Mouse (Mus musculus) intestine, postnatal 0 days (tissue): ENCODE measurements around the gene Gm42791. TPM values are rescaled to one million over a fixed set of nuclear protein-coding genes. Genes with fewer than 3 reads are reported as not detected.

ENCODE experiments used
- ATAC-seq: fragments of 200-750 bp; cut with Nextera tagmentation; 2 replicates; pipeline ENCODE4 v1.8.0; 2017; ENCODE audit warnings: mild to moderate bottlenecking, moderate TSS enrichment, moderate library complexity
- H3K27ac ChIP-seq: fragments of 300-500 bp; sonication (generic); 2 replicates; pipeline ENCODE4 v1.5.1; 2014; ENCODE audit warnings: mild to moderate bottlenecking, low read depth, low read length, moderate library complexity
- H3K27me3 ChIP-seq: fragments of 300-500 bp; sonication (generic); replicated peaks from 2 replicates; pipeline ENCODE4 v1.6.1; 2014; ENCODE audit warnings: low read length, mixed read lengths; ENCODE audit not compliant: control insufficient read depth, insufficient read depth
- H3K36me3 ChIP-seq: fragments of 300-500 bp; sonication (generic); 2 replicates; pipeline ENCODE4 v1.6.1; 2014; ENCODE audit warnings: mild to moderate bottlenecking, moderate library complexity; ENCODE audit not compliant: control insufficient read depth, insufficient read depth
- H3K4me1 ChIP-seq: fragments of 300-500 bp; sonication (generic); replicated peaks from 2 replicates; pipeline ENCODE4 v1.6.1; 2014; ENCODE audit warnings: antibody characterized with exemption, low read length, mixed read lengths; ENCODE audit not compliant: control insufficient read depth, insufficient read depth
- H3K4me2 ChIP-seq: fragments of 300-500 bp; sonication (generic); replicated peaks from 2 replicates; pipeline ENCODE4 v1.6.1; 2014; ENCODE audit warnings: low read depth, mild to moderate bottlenecking, moderate library complexity
- H3K4me3 ChIP-seq: fragments of 300-500 bp; sonication (generic); 2 replicates; pipeline ENCODE4 v1.5.1; 2014; ENCODE audit warnings: low read depth, low read length
- H3K9ac ChIP-seq: fragments of 300-500 bp; sonication (generic); 2 replicates; pipeline ENCODE4 v1.6.1; 2014; ENCODE audit warnings: mild to moderate bottlenecking, low read depth, low read length
- H3K9me3 ChIP-seq: fragments of 300-500 bp; sonication (generic); 2 replicates; pipeline ENCODE4 v1.6.1; 2016; ENCODE audit warnings: mixed run types; ENCODE audit not compliant: control insufficient read depth
- CTCF ChIP-seq: sonication (generic); IDR thresholded peaks from 2 replicates; pipeline ENCODE4 v1.5.1; 2016; ENCODE audit warnings: low read depth, mild to moderate bottlenecking, control low read depth, antibody characterized with exemption, moderate library complexity
- WGBS: fragments of 180-500 bp; shearing (Covaris S2); extraction: QIAGEN DNeasy Blood & Tissue Kit; methylation state at CpG from one replicate; pipeline ENCODE4 v1.1.7; 2014; 5-methylcytosine and 5-hydroxymethylcytosine counted together
- polyA plus RNA-seq: library from polyadenylated mRNA; unstranded; fragments of >200 nt; fragmentation: Nextera tagmentation; extraction: Ambion mirVana; gene quantifications from 2 replicates; pipeline ENCODE4 v1.2.1, GENCODE M21; 2015

Gene Gm42791
- polyA plus RNA-seq, 1 experiment from 2014 or later, result not detected

DNA sequence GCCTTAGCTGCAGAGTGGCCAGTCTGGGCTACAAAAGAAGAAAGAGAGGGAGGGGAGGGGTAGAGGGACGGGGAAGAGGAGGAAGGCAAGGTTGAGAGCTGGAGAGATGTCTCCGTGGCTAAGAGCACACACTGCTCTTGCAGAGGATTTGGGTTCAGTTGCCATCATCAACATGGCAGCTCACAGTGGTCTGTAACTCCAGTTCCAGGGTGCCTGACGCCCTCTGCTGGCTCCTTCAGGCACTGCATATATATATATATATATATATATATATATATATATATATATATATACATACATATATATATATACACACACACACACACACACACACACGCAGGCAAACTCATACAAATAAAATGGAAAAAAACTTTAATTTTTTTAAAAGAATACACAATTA, 47.5 kb downstream of the Gm42791 start:
- 69% methylated on average over 4 of the region's 4 CpGs for WGBS
- H3K4me2 ChIP-seq, result no peak overlapping the region
- no peak overlapping the region for H3K4me3 ChIP-seq
- H3K36me3 ChIP-seq, result no peaks in the 10 kb centered on the region
- ATAC-seq, result no peak
- H3K9me3 ChIP-seq, result no peaks in the 10 kb centered on the region
- H3K4me1 ChIP-seq, result no peaks in the 10 kb centered on the region
- peak; percentile 32 for TF ChIP-seq CTCF
- H3K27me3 ChIP-seq, result no peaks in the 10 kb centered on the region
- H3K9ac ChIP-seq, result no peak overlapping the region
- H3K27ac ChIP-seq, result no peak overlapping the region

DNA sequence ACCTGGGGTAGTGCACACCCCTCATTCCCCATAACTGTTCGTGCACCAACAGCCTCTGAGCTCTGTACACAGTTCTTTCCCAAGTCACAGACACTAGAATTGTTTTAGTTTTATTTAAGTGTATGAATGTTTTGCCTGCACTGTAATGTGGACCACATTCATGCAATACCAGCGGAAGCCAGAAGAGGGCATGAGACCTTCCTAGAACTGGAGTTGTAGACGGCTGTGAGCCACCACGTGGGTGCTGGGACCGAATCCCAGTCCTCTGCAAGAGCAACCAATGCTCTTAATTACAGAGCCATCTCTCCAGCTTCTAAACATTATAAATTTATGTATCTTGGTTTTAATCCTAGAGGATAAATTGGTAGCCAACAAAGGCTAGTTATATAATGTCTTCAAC, 48.2 kb downstream of the Gm42791 start:
- Histone ChIP-seq H3K27ac (no peak overlapping the region), H3K27me3 (no peaks in the 10 kb centered on the region), H3K4me3 (no peak overlapping the region), H3K4me2 (no peak overlapping the region), H3K9me3 (no peaks in the 10 kb centered on the region), H3K4me1 (no peaks in the 10 kb centered on the region), H3K36me3 (no peaks in the 10 kb centered on the region), H3K9ac (no peak overlapping the region)
- 75% methylated on average over 5 of the region's 5 CpGs for WGBS
- TF ChIP-seq CTCF, result peak; percentile 60
- ATAC-seq, result no peak

DNA sequence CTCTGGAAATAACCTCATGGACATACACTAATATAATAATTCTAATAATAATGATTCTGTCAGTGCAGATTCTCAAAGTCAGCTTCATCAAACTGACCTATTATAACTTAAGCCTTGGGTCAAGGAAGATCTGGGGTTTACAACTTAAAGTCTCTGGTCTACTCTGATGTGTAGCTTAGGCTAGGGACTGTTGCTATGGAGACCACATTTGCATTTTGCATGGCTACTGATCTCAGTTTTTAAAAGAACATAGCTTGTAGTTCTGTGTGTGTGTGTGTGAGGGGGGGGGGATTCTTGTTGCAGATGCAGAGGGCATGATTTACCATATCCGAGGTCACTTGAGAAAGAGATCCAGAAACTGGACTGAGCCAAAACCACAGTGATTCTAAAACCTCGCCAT, 49.2 kb downstream of the Gm42791 start:
- Histone ChIP-seq H3K9ac (no peak overlapping the region), H3K4me2 (no peak overlapping the region), H3K27ac (no peak overlapping the region), H3K27me3 (no peaks in the 10 kb centered on the region), H3K9me3 (no peaks in the 10 kb centered on the region), H3K4me1 (no peaks in the 10 kb centered on the region), H3K36me3 (no peaks in the 10 kb centered on the region), H3K4me3 (no peak overlapping the region)
- no peak for ATAC-seq
- WGBS, result 67% methylated on average over 2 of the region's 2 CpGs
- TF ChIP-seq CTCF, result no peak

DNA sequence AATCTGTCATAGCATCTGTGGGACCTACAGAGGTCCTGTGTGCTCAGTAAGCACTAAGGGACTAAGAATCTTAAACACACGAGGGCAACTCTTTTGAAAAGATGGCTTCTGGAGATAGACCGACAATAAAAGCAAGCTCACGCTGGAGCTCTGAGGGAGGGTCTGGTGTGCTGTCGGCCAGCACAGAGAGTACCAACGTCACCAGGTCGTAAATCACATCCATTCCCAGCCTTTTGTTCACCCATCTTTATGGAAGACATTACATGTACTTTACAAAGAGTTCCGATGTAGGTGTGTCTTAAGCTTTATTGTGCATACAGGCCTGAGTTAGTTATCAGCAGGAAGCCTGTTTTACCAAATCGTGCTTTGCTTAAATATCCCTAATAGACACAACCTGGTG, 50.9 kb downstream of the Gm42791 start:
- ATAC-seq, result no peak
- 24% methylated on average over 8 of the region's 8 CpGs for WGBS
- H3K4me3 ChIP-seq, result no peak overlapping the region
- no peaks in the 10 kb centered on the region for H3K4me1 ChIP-seq
- 0 out of 2 replicates have a peak overlapping the region, but pooled peaks have one; percentile 9 for H3K4me2 ChIP-seq
- H3K9ac ChIP-seq, result no peak overlapping the region
- TF ChIP-seq CTCF, result no peak
- no peak overlapping the region for H3K27ac ChIP-seq
- no peaks in the 10 kb centered on the region for H3K36me3 ChIP-seq
- H3K27me3 ChIP-seq, result no peaks in the 10 kb centered on the region
- H3K9me3 ChIP-seq, result no peaks in the 10 kb centered on the region

GRCm38 (mm10) chr5:148943444-148943843, 51.5 kb downstream of the Gm42791 start:
- TF ChIP-seq CTCF, result no peak
- Histone ChIP-seq H3K4me2 (no peak overlapping the region), H3K27ac (no peak overlapping the region), H3K36me3 (no peaks in the 10 kb centered on the region), H3K4me1 (no peaks in the 10 kb centered on the region), H3K4me3 (no peak overlapping the region), H3K9ac (no peak overlapping the region), H3K9me3 (no peaks in the 10 kb centered on the region), H3K27me3 (no peaks in the 10 kb centered on the region)
- no peak for ATAC-seq
- 77% methylated on average over 10 of the region's 10 CpGs for WGBS

GRCm38 (mm10) chr5:148942957-148943356, 52.0 kb downstream of the Gm42791 start:
- Histone ChIP-seq H3K36me3 (no peaks in the 10 kb centered on the region), H3K9ac (no peak overlapping the region), H3K27ac (no peak overlapping the region), H3K4me1 (no peaks in the 10 kb centered on the region), H3K4me3 (no peak overlapping the region), H3K4me2 (no peak overlapping the region), H3K9me3 (no peaks in the 10 kb centered on the region), H3K27me3 (no peaks in the 10 kb centered on the region)
- 76% methylated on average over 11 of the region's 11 CpGs for WGBS
- no peak for ATAC-seq
- TF ChIP-seq CTCF, result no peak; the same call in 1 of the 2 replicates

DNA sequence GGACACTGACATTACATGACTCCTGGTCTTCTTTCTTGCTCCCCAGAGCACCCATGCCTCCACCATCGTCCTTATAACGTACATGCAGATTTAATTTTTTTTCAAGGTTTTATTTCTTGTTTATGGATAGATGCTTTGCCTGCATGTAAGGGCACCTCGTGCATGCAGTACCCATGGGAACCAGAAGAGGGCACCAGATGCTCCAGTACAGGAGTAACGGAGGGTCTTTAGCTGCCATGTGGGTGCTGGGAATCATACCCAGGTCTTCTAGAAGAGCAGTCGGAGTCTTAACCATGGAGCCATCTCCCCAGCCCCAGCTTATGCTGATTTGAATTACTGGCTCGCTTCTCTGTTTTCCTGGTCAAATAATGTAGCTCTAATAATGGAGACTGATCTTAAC, 52.6 kb downstream of the Gm42791 start:
- Histone ChIP-seq H3K9ac (no peak overlapping the region), H3K4me3 (no peak overlapping the region), H3K9me3 (no peaks in the 10 kb centered on the region), H3K27ac (no peak overlapping the region), H3K4me1 (no peaks in the 10 kb centered on the region), H3K4me2 (no peak overlapping the region), H3K27me3 (no peaks in the 10 kb centered on the region), H3K36me3 (no peaks in the 10 kb centered on the region)
- ATAC-seq, result no peak
- peak; percentile 57 for TF ChIP-seq CTCF
- 96% methylated on average over 6 of the region's 6 CpGs for WGBS
